Mouse (Mus musculus): ENCODE data around the gene Adgrg6.

DNA sequence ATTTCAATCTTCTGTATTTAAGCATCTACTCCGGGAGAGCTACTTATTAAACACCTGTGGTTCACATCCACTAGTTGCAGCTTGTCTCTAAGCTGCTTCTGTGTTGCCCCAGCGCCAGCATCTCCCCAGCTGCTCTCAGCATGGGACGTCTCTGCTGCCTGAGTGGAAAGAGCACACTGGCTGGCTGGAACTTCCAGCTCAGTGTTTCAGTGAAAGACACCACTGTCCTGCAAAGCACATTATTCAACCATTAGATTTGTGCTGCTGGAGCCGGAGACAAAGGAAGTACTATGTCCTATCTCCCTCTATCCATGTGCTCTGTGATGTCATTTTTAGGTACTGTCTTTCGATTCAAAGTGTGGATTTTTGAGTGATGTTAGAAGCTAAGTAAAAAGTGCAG lies 63.0 kb downstream of the Adgrg6 start:
- no peak for TF ChIP-seq CTCF (IDR thresholded peaks at IDR 0.05; ENCODE audit: low read depth)
- TF ChIP-seq EP300 (IDR thresholded peaks at IDR 0.05; ENCODE audit: low read depth) = no peak

Data from liver, embryonic 14.5 days (tissue).